Mouse (Mus musculus) hindbrain, postnatal 0 days (tissue): ENCODE results near the gene Casp3. TPM values are rescaled to one million over a fixed set of nuclear protein-coding genes. Genes with fewer than 3 reads are reported as not detected.

ENCODE experiments used
- ATAC-seq: fragments of 200-750 bp; cut with Nextera tagmentation; 2 replicates; pipeline ENCODE4 v1.8.0; 2017; ENCODE audit warnings: mild to moderate bottlenecking, moderate TSS enrichment, moderate library complexity
- DNase-seq: peaks from one replicate; pipeline ENCODE4 v3.0.0-alpha.2; 2015; ENCODE audit warnings: low spot score
- H3K27ac ChIP-seq: fragments of 300-500 bp; sonication (generic); 2 replicates; pipeline ENCODE4 v1.5.1; 2014; ENCODE audit warnings: mild to moderate bottlenecking
- H3K27me3 ChIP-seq: fragments of 300-500 bp; sonication (generic); 2 replicates; pipeline ENCODE4 v1.6.1; 2014; ENCODE audit warnings: low read length, mixed read lengths; ENCODE audit not compliant: insufficient read depth
- H3K36me3 ChIP-seq: fragments of 300-500 bp; sonication (generic); 2 replicates; pipeline ENCODE4 v1.6.1; 2014; ENCODE audit warnings: low read length, mixed read lengths; ENCODE audit not compliant: insufficient read depth
- H3K4me1 ChIP-seq: fragments of 300-500 bp; sonication (generic); 2 replicates; pipeline ENCODE4 v1.6.1; 2014; ENCODE audit warnings: antibody characterized with exemption, low read length, mixed read lengths; ENCODE audit not compliant: insufficient read depth
- H3K4me2 ChIP-seq: fragments of 300-500 bp; sonication (generic); 2 replicates; pipeline ENCODE4 v1.6.1; 2014; ENCODE audit warnings: low read depth, mild to moderate bottlenecking, low read length, moderate library complexity, mixed read lengths
- H3K4me3 ChIP-seq: fragments of 300-500 bp; sonication (generic); 2 replicates; pipeline ENCODE4 v1.5.1; 2014; ENCODE audit warnings: low read length
- H3K9ac ChIP-seq: fragments of 300-500 bp; sonication (generic); replicated peaks from 2 replicates; pipeline ENCODE4 v1.6.1; 2014; ENCODE audit warnings: mild to moderate bottlenecking, low read length, moderate library complexity, mixed read lengths
- H3K9me3 ChIP-seq: fragments of 300-500 bp; sonication (generic); 2 replicates; pipeline ENCODE4 v1.6.1; 2016; ENCODE audit warnings: low read length, mixed read lengths
- CTCF ChIP-seq: IDR thresholded peaks from 2 replicates; pipeline ENCODE4 v1.5.1; 2016; ENCODE audit warnings: antibody characterized with exemption, control low read depth, low read depth
- WGBS: fragments of 180-500 bp; shearing (Covaris S2); extraction: QIAGEN DNeasy Blood & Tissue Kit; methylation state at CpG from one replicate; pipeline ENCODE4 v1.1.7; 2014; 5-methylcytosine and 5-hydroxymethylcytosine counted together
- polyA plus RNA-seq: library from polyadenylated mRNA; unstranded; fragments of >200 nt; fragmentation: Nextera tagmentation; extraction: Ambion mirVana; gene quantifications from 2 replicates; pipeline ENCODE4 v1.2.1, GENCODE M21; 2015
- total RNA-seq: library from RNA; depleted of rRNA; stranded (reverse); fragments of >200 nt; gene quantifications from 2 replicates; pipeline ENCODE4 v1.2.3, GENCODE M21; 2014

Casp3 gene
- total and polyA plus RNA-seq, 2 experiments from 2014 or later: 92.0 to 174 TPM

- ATAC-seq: no peak
- no peaks in the 10 kb centered on the region for H3K27me3 ChIP-seq
- DNase-seq: no peak
- no peaks in the 10 kb centered on the region for H3K4me1 ChIP-seq
- H3K4me3 ChIP-seq: no peak overlapping the region
- TF ChIP-seq CTCF: no peak
- no peaks in the 10 kb centered on the region for H3K9me3 ChIP-seq
- H3K4me2 ChIP-seq: no peak overlapping the region
- WGBS: 76% methylated on average over 2 of the region's 2 CpGs
- H3K27ac ChIP-seq: no peak overlapping the region
- H3K36me3 ChIP-seq: no peaks in the 10 kb centered on the region
- no peak overlapping the region for H3K9ac ChIP-seq
Measured at GRCm38 (mm10) chr8:46593772-46594171, 23.3 kb upstream of the Casp3 start.

- Histone ChIP-seq H3K9me3 (no peaks in the 10 kb centered on the region), H3K27ac (no peak overlapping the region), H3K4me2 (no peak overlapping the region), H3K27me3 (no peaks in the 10 kb centered on the region), H3K4me3 (no peak overlapping the region), H3K36me3 (no peaks in the 10 kb centered on the region), H3K9ac (no peak overlapping the region), H3K4me1 (no peaks in the 10 kb centered on the region)
- ATAC-seq (no peak), DNase-seq (no peak)
- WGBS: 86% methylated on average over 2 of the region's 2 CpGs
- TF ChIP-seq CTCF: no peak
Measured at GRCm38 (mm10) chr8:46595593-46595992, 21.5 kb upstream of the Casp3 start.

GRCm38 (mm10) chr8:46596530-46596929 is 20.6 kb upstream of the Casp3 start:
- DNase-seq (no peak), ATAC-seq (no peak)
- Histone ChIP-seq H3K4me2 (no peak overlapping the region), H3K9me3 (no peaks in the 10 kb centered on the region), H3K4me1 (no peaks in the 10 kb centered on the region), H3K9ac (no peak overlapping the region), H3K4me3 (no peak overlapping the region), H3K27ac (no peak overlapping the region), H3K36me3 (no peaks in the 10 kb centered on the region), H3K27me3 (no peaks in the 10 kb centered on the region)
- WGBS: 92% methylated on average over 2 of the region's 2 CpGs
- TF ChIP-seq CTCF: no peak

GRCm38 (mm10) chr8:46597411-46597810 is 19.7 kb upstream of the Casp3 start:
- ATAC-seq (no peak), DNase-seq (no peak)
- Histone ChIP-seq H3K36me3 (no peaks in the 10 kb centered on the region), H3K27ac (no peak overlapping the region), H3K9ac (no peak overlapping the region), H3K4me2 (no peak overlapping the region), H3K4me3 (no peak overlapping the region), H3K4me1 (no peaks in the 10 kb centered on the region), H3K27me3 (no peaks in the 10 kb centered on the region), H3K9me3 (no peaks in the 10 kb centered on the region)
- no peak for TF ChIP-seq CTCF
- WGBS: 80% methylated on average over 2 of the region's 2 CpGs

- no peak for TF ChIP-seq CTCF
- no peaks in the 10 kb centered on the region for H3K36me3 ChIP-seq
- ATAC-seq: no peak
- no peak overlapping the region for H3K9ac ChIP-seq
- no peak for DNase-seq
- no peaks in the 10 kb centered on the region for H3K4me1 ChIP-seq
- no peak overlapping the region for H3K27ac ChIP-seq
- H3K4me3 ChIP-seq: no peak overlapping the region
- H3K4me2 ChIP-seq: no peak overlapping the region
- no peaks in the 10 kb centered on the region for H3K27me3 ChIP-seq
- 91% methylated on average over 2 of the region's 2 CpGs for WGBS
- no peaks in the 10 kb centered on the region for H3K9me3 ChIP-seq
Measured at GRCm38 (mm10) chr8:46598114-46598513, 19.0 kb upstream of the Casp3 start.

GRCm38 (mm10) chr8:46598753-46599152 is 18.3 kb upstream of the Casp3 start:
- no peak overlapping the region for H3K4me3 ChIP-seq
- ATAC-seq: no peak
- H3K27ac ChIP-seq: no peak overlapping the region
- TF ChIP-seq CTCF: no peak
- no peak for DNase-seq
- no peak overlapping the region for H3K4me2 ChIP-seq
- H3K27me3 ChIP-seq: no peaks in the 10 kb centered on the region
- H3K4me1 ChIP-seq: no peaks in the 10 kb centered on the region
- no peaks in the 10 kb centered on the region for H3K9me3 ChIP-seq
- no peaks in the 10 kb centered on the region for H3K36me3 ChIP-seq
- 98% methylated on average over 5 of the region's 5 CpGs for WGBS
- no peak overlapping the region for H3K9ac ChIP-seq

- Histone ChIP-seq H3K4me1 (no peaks in the 10 kb centered on the region), H3K9me3 (no peaks in the 10 kb centered on the region), H3K4me2 (no peak overlapping the region), H3K27me3 (no peaks in the 10 kb centered on the region), H3K4me3 (no peak overlapping the region), H3K36me3 (no peaks in the 10 kb centered on the region), H3K9ac (no peak overlapping the region), H3K27ac (no peak overlapping the region)
- ATAC-seq (no peak), DNase-seq (no peak)
- no peak for TF ChIP-seq CTCF
- 95% methylated on average over 7 of the region's 7 CpGs for WGBS
Measured at GRCm38 (mm10) chr8:46599314-46599904, 17.7 kb upstream of the Casp3 start.
